Mouse (Mus musculus) bone marrow, adult 2 months (tissue): ENCODE data around the gene Fzd10.

Source experiments
- CTCF ChIP-seq: fragments of 200-500 bp; IDR thresholded peaks from 2 replicates; pipeline ENCODE4 v1.5.1; 2011; ENCODE audit warnings: low read length, control low read depth; ENCODE audit not compliant: control insufficient read depth, insufficient read depth
- POLR2A ChIP-seq: fragments of 200-500 bp; IDR thresholded peaks from 2 replicates; pipeline ENCODE4 v1.6.1; 2011; ENCODE audit warnings: low read depth, mild to moderate bottlenecking, control low read depth, low read length, borderline replicate concordance; ENCODE audit not compliant: control insufficient read depth

- TF ChIP-seq POLR2A (no peak), CTCF (no peak)
Observed at GRCm38 (mm10) chr5:128589231-128589630, 11.4 kb upstream of the Fzd10 start.
